Comparison of ENCODE assay signal across 15 mouse cellular contexts in genomic region chr16:38458600-38459280, GRCm38 (mm10). TPM values are rescaled to one million over a fixed set of nuclear protein-coding genes. Genes with fewer than 3 reads are reported as not detected.
A peak's percentile ranks its signal among the peaks of the same experiment; 100 is the strongest.
DNase-seq lines count a peak whose midpoint lies in the region; ATAC-seq and TF ChIP-seq lines count a peak whose summit lies in the region.
"Had no signal": no experiment of that assay in that cellular context is flagged by ENCODE, and none has a peak within 500 bp of the region (broad histone marks: within the 10 kb centered on the region; RNA-seq: fewer than 3 reads in every experiment).

No protein-coding gene starts in this region.

- H3K4me3 ChIP-seq in kidney, postnatal 0 days (replicated peaks; ENCODE audit: low read depth, low read length), result no peak overlapping the region
- no peak overlapping the region for H3K4me3 ChIP-seq in kidney, embryonic 14.5 days (ENCODE audit: low read length)
- no peak overlapping the region for H3K4me3 ChIP-seq in intestine, postnatal 0 days (ENCODE audit: low read depth, low read length)
- H3K4me3 ChIP-seq in cerebellum, adult 2 months (replicated peaks; ENCODE audit: insufficient read depth, low read depth, low read length), result no peak overlapping the region
- no peak overlapping the region for H3K4me3 ChIP-seq in midbrain, postnatal 0 days (ENCODE audit: low read depth, low read length)
- H3K4me3 ChIP-seq: embryonic facial prominence, embryonic 13.5 days; limb, embryonic 15.5 days; midbrain, embryonic 13.5 days had no signal

- no peaks in the 10 kb centered on the region for H3K9me3 ChIP-seq in kidney, postnatal 0 days (replicated peaks; ENCODE audit: low read length)
- H3K9me3 ChIP-seq in kidney, embryonic 14.5 days (ENCODE audit: control insufficient read depth, low read length), result no peaks in the 10 kb centered on the region
- no peaks in the 10 kb centered on the region for H3K9me3 ChIP-seq in intestine, postnatal 0 days (ENCODE audit: control insufficient read depth)
- no peaks in the 10 kb centered on the region for H3K9me3 ChIP-seq in midbrain, postnatal 0 days (ENCODE audit: low read length)
- H3K9me3 ChIP-seq: embryonic facial prominence, embryonic 13.5 days; limb, embryonic 15.5 days; midbrain, embryonic 13.5 days had no signal

- no peak for TF ChIP-seq POLR2A in cerebellum, adult 2 months (IDR thresholded peaks at IDR 0.05; ENCODE audit: borderline replicate concordance, insufficient read depth, low read length)

- TF ChIP-seq CTCF in kidney, postnatal 0 days (IDR thresholded peaks at IDR 0.05; ENCODE audit: low read depth), result no peak
- no peak for TF ChIP-seq CTCF in intestine, postnatal 0 days (IDR thresholded peaks at IDR 0.05; ENCODE audit: low read depth)
- no peak for TF ChIP-seq CTCF in cerebellum, adult 2 months (IDR thresholded peaks at IDR 0.05; ENCODE audit: borderline replicate concordance, insufficient read depth, low read depth, low read length)
- no peak for TF ChIP-seq CTCF in midbrain, postnatal 0 days (IDR thresholded peaks at IDR 0.05)

- no peaks in the 10 kb centered on the region for H3K36me3 ChIP-seq in kidney, postnatal 0 days (ENCODE audit: insufficient read depth, low read length)
- no peaks in the 10 kb centered on the region for H3K36me3 ChIP-seq in kidney, embryonic 14.5 days (ENCODE audit: control insufficient read depth, insufficient read depth, low read length)
- H3K36me3 ChIP-seq in intestine, postnatal 0 days (ENCODE audit: control insufficient read depth, insufficient read depth), result no peaks in the 10 kb centered on the region
- H3K36me3 ChIP-seq in midbrain, postnatal 0 days (ENCODE audit: insufficient read depth, low read length), result no peaks in the 10 kb centered on the region
- H3K36me3 ChIP-seq: embryonic facial prominence, embryonic 13.5 days; limb, embryonic 15.5 days; midbrain, embryonic 13.5 days had no signal

- no peaks in the 10 kb centered on the region for H3K4me1 ChIP-seq in kidney, postnatal 0 days (replicated peaks; ENCODE audit: insufficient read depth, low read length)
- no peaks in the 10 kb centered on the region for H3K4me1 ChIP-seq in kidney, embryonic 14.5 days (ENCODE audit: control insufficient read depth, insufficient read depth, low read length)
- no peaks in the 10 kb centered on the region for H3K4me1 ChIP-seq in intestine, postnatal 0 days (replicated peaks; ENCODE audit: control insufficient read depth, insufficient read depth, low read length)
- no peaks in the 10 kb centered on the region for H3K4me1 ChIP-seq in cerebellum, adult 2 months (ENCODE audit: control insufficient read depth, insufficient read depth, low read length)
- no peaks in the 10 kb centered on the region for H3K4me1 ChIP-seq in midbrain, postnatal 0 days (ENCODE audit: insufficient read depth, low read length)
- H3K4me1 ChIP-seq: embryonic facial prominence, embryonic 13.5 days; limb, embryonic 15.5 days; midbrain, embryonic 13.5 days had no signal

- no peak for ATAC-seq in kidney, postnatal 0 days (replicated peaks; ENCODE audit: low FRiP score, low read depth)
- no peak for ATAC-seq in kidney, embryonic 14.5 days (ENCODE audit: low FRiP score, low TSS enrichment)
- peak; percentile 77; the same call in 1 of the 2 replicates for ATAC-seq in intestine, postnatal 0 days
- no peak for ATAC-seq in erythroblast, adult 5-6 weeks (replicated peaks; ENCODE audit: low FRiP score, poor library complexity, severe bottlenecking)
- no peak for ATAC-seq in midbrain, postnatal 0 days (ENCODE audit: low FRiP score)
- ATAC-seq: midbrain, embryonic 13.5 days had no signal

- DNase-seq in kidney, postnatal 0 days (ENCODE audit: low spot score), result peak; percentile 43
- DNase-seq in A20 (ENCODE audit: low read depth, low spot score) (peak; percentile 59), R1 (ENCODE audit: low read depth, low spot score) (peak; percentile 69)
- DNase-seq in cerebellum, adult 2 months, result no peak
- DNase-seq in midbrain, postnatal 0 days (ENCODE audit: low spot score), result no peak
- DNase-seq: adrenal gland, postnatal 10 days; cerebellum, adult 9-10 months; kidney, adult 8-10 months had no signal

- H3K4me2 ChIP-seq in kidney, postnatal 0 days (ENCODE audit: low read length), result no peak overlapping the region
- H3K4me2 ChIP-seq in kidney, embryonic 14.5 days (replicated peaks; ENCODE audit: low read depth, low read length), result no peak overlapping the region
- no peak overlapping the region for H3K4me2 ChIP-seq in intestine, postnatal 0 days (replicated peaks; ENCODE audit: low read depth)
- no peak overlapping the region for H3K4me2 ChIP-seq in midbrain, postnatal 0 days (ENCODE audit: low read depth, low read length, poor library complexity, severe bottlenecking)
- H3K4me2 ChIP-seq: embryonic facial prominence, embryonic 13.5 days; limb, embryonic 15.5 days; midbrain, embryonic 13.5 days had no signal

- H3K27ac ChIP-seq in kidney, postnatal 0 days, result no peak overlapping the region
- no peak overlapping the region for H3K27ac ChIP-seq in kidney, embryonic 14.5 days (ENCODE audit: low read depth, low read length)
- H3K27ac ChIP-seq in intestine, postnatal 0 days (ENCODE audit: low read depth, low read length), result no peak overlapping the region
- H3K27ac ChIP-seq in cerebellum, adult 2 months (ENCODE audit: insufficient read depth, low read length), result no peak overlapping the region
- no peak overlapping the region for H3K27ac ChIP-seq in midbrain, postnatal 0 days (ENCODE audit: low read depth, low read length)
- H3K27ac ChIP-seq: embryonic facial prominence, embryonic 13.5 days; limb, embryonic 15.5 days; midbrain, embryonic 13.5 days had no signal

- no peak overlapping the region for H3K9ac ChIP-seq in kidney, postnatal 0 days (ENCODE audit: low read depth, low read length)
- no peak overlapping the region for H3K9ac ChIP-seq in kidney, embryonic 14.5 days (ENCODE audit: low read depth, low read length)
- no peak overlapping the region for H3K9ac ChIP-seq in intestine, postnatal 0 days (ENCODE audit: low read depth, low read length)
- H3K9ac ChIP-seq in midbrain, postnatal 0 days (replicated peaks; ENCODE audit: low read length, poor library complexity, severe bottlenecking), result no peak overlapping the region
- H3K9ac ChIP-seq: embryonic facial prominence, embryonic 13.5 days; limb, embryonic 15.5 days; midbrain, embryonic 13.5 days had no signal

- H3K27me3 ChIP-seq in kidney, postnatal 0 days (ENCODE audit: insufficient read depth, low read length), result no peaks in the 10 kb centered on the region
- H3K27me3 ChIP-seq in kidney, embryonic 14.5 days (ENCODE audit: control insufficient read depth, insufficient read depth, low read length), result no peaks in the 10 kb centered on the region
- no peaks in the 10 kb centered on the region for H3K27me3 ChIP-seq in intestine, postnatal 0 days (replicated peaks; ENCODE audit: control insufficient read depth, insufficient read depth, low read length)
- no peaks in the 10 kb centered on the region; the same call in 1 of the 2 replicates for H3K27me3 ChIP-seq in cerebellum, adult 2 months (ENCODE audit: control insufficient read depth, insufficient read depth, low read length)
- no peaks in the 10 kb centered on the region for H3K27me3 ChIP-seq in midbrain, postnatal 0 days (ENCODE audit: insufficient read depth, low read length)
- H3K27me3 ChIP-seq: embryonic facial prominence, embryonic 13.5 days; limb, embryonic 15.5 days; midbrain, embryonic 13.5 days had no signal

- 62% methylated on average over 6 of the region's 6 CpGs for WGBS in kidney, postnatal 0 days
- WGBS in kidney, embryonic 14.5 days, result 78% methylated on average over 6 of the region's 6 CpGs
- WGBS in intestine, postnatal 0 days, result 52% methylated on average over 6 of the region's 6 CpGs
- 66% methylated on average over 6 of the region's 6 CpGs for WGBS in cerebellum, adult 2 months
- 69% methylated on average over 6 of the region's 6 CpGs for WGBS in midbrain, postnatal 0 days

RNA-seq across cellular contexts. Expression of gene Cd80, which starts 3.4 kb away (rescaled TPM):
- polyA plus RNA-seq in kidney, postnatal 0 days (2015; fragmentation: Nextera tagmentation; extraction: Ambion mirVana), result 0.20 TPM in 2 replicates
- 0.34 and 0.51 TPM in 2 replicates for polyA plus RNA-seq in kidney, embryonic 14.5 days (2014; fragmentation: Nextera tagmentation; extraction: Ambion mirVana)
- polyA plus RNA-seq in intestine, postnatal 0 days (2015; fragmentation: Nextera tagmentation; extraction: Ambion mirVana), result 0.23 and 0.33 TPM in 2 replicates
- polyA plus RNA-seq in cerebellum, adult 2 months (2012; rRNA removed), result 0.34 and 0.41 TPM in 2 replicates
- not detected in 2 replicates for total RNA-seq in erythroblast, adult 5-6 weeks (2015; ENCODE audit: low replicate concordance)
- 0.77 and 0.98 TPM in 2 replicates for total RNA-seq in erythroblast, adult 5-6 weeks (2017; ENCODE audit: low replicate concordance)
- 0.33 TPM in 1 of 2 replicates, not detected in the other for total RNA-seq in midbrain, postnatal 0 days (2014; rRNA removed)
- 0.33 and 0.39 TPM in 2 replicates for polyA plus RNA-seq in midbrain, postnatal 0 days (2015; fragmentation: Nextera tagmentation; extraction: Ambion mirVana)

RNA-seq across cellular contexts. Expression of gene Adprh, which starts 6.2 kb away (rescaled TPM):
- 74.6 and 77.5 TPM in 2 replicates for polyA plus RNA-seq in kidney, postnatal 0 days (2015; fragmentation: Nextera tagmentation; extraction: Ambion mirVana)
- polyA plus RNA-seq in kidney, embryonic 14.5 days (2014; fragmentation: Nextera tagmentation; extraction: Ambion mirVana), result 82.6 and 98.3 TPM in 2 replicates
- 55.3 and 58.8 TPM in 2 replicates for polyA plus RNA-seq in intestine, postnatal 0 days (2015; fragmentation: Nextera tagmentation; extraction: Ambion mirVana)
- 67.3 and 71.6 TPM in 2 replicates for polyA plus RNA-seq in cerebellum, adult 2 months (2012; rRNA removed)
- total RNA-seq in erythroblast, adult 5-6 weeks (2015; ENCODE audit: low replicate concordance), result 6.1 and 9.2 TPM in 2 replicates
- 2.2 and 4.6 TPM in 2 replicates for total RNA-seq in erythroblast, adult 5-6 weeks (2017; ENCODE audit: low replicate concordance)
- 50.4 and 54.8 TPM in 2 replicates for total RNA-seq in midbrain, postnatal 0 days (2014; rRNA removed)
- polyA plus RNA-seq in midbrain, postnatal 0 days (2015; fragmentation: Nextera tagmentation; extraction: Ambion mirVana), result 147 and 148 TPM in 2 replicates

RNA-seq across cellular contexts. Expression of gene Pla1a, which starts 25.8 kb away (rescaled TPM):
- 36.5 and 36.8 TPM in 2 replicates for polyA plus RNA-seq in kidney, postnatal 0 days (2015; fragmentation: Nextera tagmentation; extraction: Ambion mirVana)
- polyA plus RNA-seq in kidney, embryonic 14.5 days (2014; fragmentation: Nextera tagmentation; extraction: Ambion mirVana), result 0.39 and 0.79 TPM in 2 replicates
- polyA plus RNA-seq in intestine, postnatal 0 days (2015; fragmentation: Nextera tagmentation; extraction: Ambion mirVana), result 1.6 and 1.8 TPM in 2 replicates
- 1.2 and 1.6 TPM in 2 replicates for polyA plus RNA-seq in cerebellum, adult 2 months (2012; rRNA removed)
- 3.7 TPM in 1 of 2 replicates, not detected in the other for total RNA-seq in erythroblast, adult 5-6 weeks (2015; ENCODE audit: low replicate concordance)
- 0.28 TPM in 1 of 2 replicates, not detected in the other for total RNA-seq in erythroblast, adult 5-6 weeks (2017; ENCODE audit: low replicate concordance)
- total RNA-seq in midbrain, postnatal 0 days (2014; rRNA removed), result 1.4 and 1.5 TPM in 2 replicates
- polyA plus RNA-seq in midbrain, postnatal 0 days (2015; fragmentation: Nextera tagmentation; extraction: Ambion mirVana), result 0.97 and 1.6 TPM in 2 replicates
- total RNA-seq: MEL had no signal

Comparison
In these comparisons a context has a peak if more than half of its experiments do, and no peak if none do; other contexts are left out.
1. RNA of gene Pla1a, which starts 25.8 kb away (polyA plus RNA-seq): 36.5 to 36.8 TPM in kidney, postnatal 0 days; 1.6 to 1.8 TPM in intestine, postnatal 0 days, 1.2 to 1.6 TPM in cerebellum, adult 2 months, 0.97 to 1.6 TPM in midbrain, postnatal 0 days and 0.39 to 0.79 TPM in kidney, embryonic 14.5 days; every median in the first group is over 10 times any median in the second.
2. DNase-seq: peak in kidney, postnatal 0 days (single experiment), A20 (single experiment) and R1 (single experiment); none in cerebellum, adult 2 months (0 of 2) and midbrain, postnatal 0 days (single experiment).